Mouse (Mus musculus) lung, embryonic 15.5 days (tissue): ENCODE measurements around the gene Oxct2b. TPM values are rescaled to one million over a fixed set of nuclear protein-coding genes. Genes with fewer than 3 reads are reported as not detected.

Source experiments
- ATAC-seq: fragments of 200-750 bp; cut with Nextera tagmentation; 2 replicates; pipeline ENCODE4 v1.8.0; 2017; ENCODE audit warnings: moderate number of reproducible peaks, borderline replicate concordance; ENCODE audit not compliant: low FRiP score, low TSS enrichment; ENCODE audit errors: extremely low read depth
- H3K27ac ChIP-seq: fragments of 300-500 bp; sonication (generic); 2 replicates; pipeline ENCODE4 v1.5.1; 2015; ENCODE audit warnings: moderate library complexity, mild to moderate bottlenecking, inconsistent platforms
- H3K27me3 ChIP-seq: fragments of 300-500 bp; sonication (generic); 2 replicates; pipeline ENCODE4 v1.6.1; 2015; ENCODE audit warnings: inconsistent platforms
- H3K36me3 ChIP-seq: fragments of 300-500 bp; sonication (generic); 2 replicates; pipeline ENCODE4 v1.6.1; 2015; ENCODE audit warnings: inconsistent platforms
- H3K4me1 ChIP-seq: fragments of 300-500 bp; sonication (generic); 2 replicates; pipeline ENCODE4 v1.6.1; 2015; ENCODE audit warnings: inconsistent platforms
- H3K4me2 ChIP-seq: fragments of 300-500 bp; sonication (generic); 2 replicates; pipeline ENCODE4 v1.6.1; 2015; ENCODE audit warnings: inconsistent platforms, mild to moderate bottlenecking, moderate library complexity
- H3K4me3 ChIP-seq: fragments of 300-500 bp; sonication (generic); 2 replicates; pipeline ENCODE4 v1.5.1; 2015; ENCODE audit warnings: mild to moderate bottlenecking, inconsistent platforms
- H3K9ac ChIP-seq: fragments of 300-500 bp; sonication (generic); 2 replicates; pipeline ENCODE4 v1.6.1; 2015; ENCODE audit warnings: inconsistent platforms
- H3K9me3 ChIP-seq: fragments of 300-500 bp; sonication (generic); 2 replicates; pipeline ENCODE4 v1.6.1; 2016; ENCODE audit warnings: inconsistent platforms
- WGBS: fragments of 180-500 bp; shearing (Covaris S2); methylation state at CpG from one replicate; pipeline ENCODE4 v1.1.7; 2015; 5-methylcytosine and 5-hydroxymethylcytosine counted together
- polyA plus RNA-seq: library from polyadenylated mRNA; unstranded; fragments of >200 nt; fragmentation: Nextera tagmentation; extraction: Ambion mirVana; gene quantifications from 2 replicates; pipeline ENCODE4 v1.2.1, GENCODE M21; 2015

Oxct2b gene
- polyA plus RNA-seq = not detected in 2 replicates

DNA sequence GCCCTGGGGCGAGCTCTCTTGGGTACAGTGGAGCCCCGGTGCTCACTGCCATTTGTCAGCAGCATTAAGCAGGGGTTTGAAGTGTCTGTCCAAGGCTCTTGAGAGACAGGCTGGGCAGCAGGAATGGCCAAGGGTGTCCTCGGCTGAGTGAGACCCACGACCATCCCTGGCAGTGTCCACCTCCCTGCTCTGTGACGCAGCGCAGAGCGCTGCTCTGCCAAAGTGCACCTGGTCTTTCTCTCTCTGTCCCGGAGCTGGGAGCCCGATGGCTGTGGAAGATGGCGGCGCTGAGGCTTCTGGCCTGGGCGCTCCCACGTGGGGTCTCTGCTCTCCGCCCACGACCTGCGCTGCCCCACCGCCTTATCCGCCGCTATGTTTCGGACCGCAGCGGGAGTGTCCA is at the start of gene Oxct2b:
TSS of gene Oxct2b (plus strand) at position 256 of the 400 bp plus-strand sequence.
- Histone ChIP-seq H3K9me3 (no peaks in the 10 kb centered on the region), H3K27me3 (peaks cover 19% of the 10 kb centered on the region), H3K4me3 (peak within 1 kb of the TSS; percentile 28), H3K4me2 (peak within 1 kb of the TSS; percentile 61), H3K9ac (no peak within 1 kb of the TSS), H3K36me3 (no peaks in the 10 kb centered on the region), H3K4me1 (peaks cover 3% of the 10 kb centered on the region; the same call in 1 of the 2 replicates), H3K27ac (no peak within 1 kb of the TSS)
- ATAC-seq = no peak
- WGBS = 4% methylated on average over 22 of the region's 22 CpGs

GRCm38 (mm10) chr4:123068646-123069045 is 47.4 kb upstream of the Oxct2b start:
- no peak overlapping the region for H3K4me2 ChIP-seq

GRCm38 (mm10) chr4:123071266-123071966 is 44.6 kb upstream of the Oxct2b start:
- Histone ChIP-seq H3K27me3 (no peaks in the 10 kb centered on the region), H3K9ac (no peak overlapping the region), H3K36me3 (no peaks in the 10 kb centered on the region), H3K4me3 (no peak overlapping the region), H3K9me3 (no peaks in the 10 kb centered on the region), H3K4me2 (peak overlapping the region; percentile 35), H3K4me1 (0 out of 2 replicates have a peak, but pooled peaks cover 5% of the 10 kb centered on the region), H3K27ac (peak overlapping the region; percentile 55; the same call in 1 of the 2 replicates)
- 4% methylated on average over 13 of the region's 13 CpGs for WGBS
- ATAC-seq = peak; percentile 70

More at GRCm38 (mm10) chr4:123068646-123069045, 47.4 kb upstream of the Oxct2b start:
- Histone ChIP-seq H3K27ac (no peak overlapping the region), H3K36me3 (no peaks in the 10 kb centered on the region), H3K4me3 (no peak overlapping the region), H3K4me1 (0 out of 2 replicates have a peak, but pooled peaks cover 5% of the 10 kb centered on the region), H3K9ac (no peak overlapping the region), H3K9me3 (no peaks in the 10 kb centered on the region), H3K27me3 (no peaks in the 10 kb centered on the region)
- ATAC-seq = no peak
- WGBS = 81% methylated on average over 6 of the region's 6 CpGs

GRCm38 (mm10) chr4:123076928-123077327 is 39.1 kb upstream of the Oxct2b start:
- H3K4me3 ChIP-seq = no peak overlapping the region
- 0 out of 2 replicates have a peak, but pooled peaks cover 4% of the 10 kb centered on the region for H3K27me3 ChIP-seq
- no peak for ATAC-seq

DNA sequence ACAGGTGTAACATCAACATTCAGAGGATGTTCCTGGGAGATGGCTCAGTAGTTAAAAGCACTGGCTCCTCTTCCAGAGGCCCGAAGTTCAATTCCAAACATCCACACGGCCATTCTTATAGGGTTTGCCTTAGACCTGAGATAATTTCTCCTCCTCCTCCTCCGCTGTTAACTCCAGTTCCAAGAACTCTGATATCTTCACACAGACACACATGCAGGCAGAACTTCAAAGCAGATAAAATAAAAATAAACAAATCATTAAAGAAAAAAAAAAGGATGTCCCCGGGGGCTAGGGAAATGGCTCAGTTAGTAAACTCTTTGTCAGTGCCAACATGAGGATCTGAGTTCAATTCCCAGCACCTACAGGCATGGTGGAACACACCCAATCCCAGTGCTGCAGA is 37.8 kb upstream of the Oxct2b start:
- H3K9me3 ChIP-seq = no peaks in the 10 kb centered on the region
- H3K4me2 ChIP-seq = no peak overlapping the region
- H3K36me3 ChIP-seq = no peaks in the 10 kb centered on the region
- 0 out of 2 replicates have a peak, but pooled peaks cover 5% of the 10 kb centered on the region for H3K27me3 ChIP-seq
- H3K4me3 ChIP-seq = no peak overlapping the region
- no peaks in the 10 kb centered on the region for H3K4me1 ChIP-seq
- no peak overlapping the region for H3K27ac ChIP-seq
- no peak for ATAC-seq
- 48% methylated on average over 4 of the region's 4 CpGs for WGBS
- no peak overlapping the region for H3K9ac ChIP-seq

More at GRCm38 (mm10) chr4:123076928-123077327, 39.1 kb upstream of the Oxct2b start:
- Histone ChIP-seq H3K4me1 (no peaks in the 10 kb centered on the region), H3K4me2 (no peak overlapping the region), H3K27ac (no peak overlapping the region), H3K9me3 (no peaks in the 10 kb centered on the region), H3K36me3 (no peaks in the 10 kb centered on the region), H3K9ac (no peak overlapping the region)
- 56% methylated on average over 8 of the region's 8 CpGs for WGBS

GRCm38 (mm10) chr4:123080791-123081190 is 35.3 kb upstream of the Oxct2b start:
- ATAC-seq = no peak; the same call in 1 of the 2 replicates
- H3K27ac ChIP-seq = no peak overlapping the region
- 30% methylated on average over 13 of the region's 13 CpGs for WGBS

DNA sequence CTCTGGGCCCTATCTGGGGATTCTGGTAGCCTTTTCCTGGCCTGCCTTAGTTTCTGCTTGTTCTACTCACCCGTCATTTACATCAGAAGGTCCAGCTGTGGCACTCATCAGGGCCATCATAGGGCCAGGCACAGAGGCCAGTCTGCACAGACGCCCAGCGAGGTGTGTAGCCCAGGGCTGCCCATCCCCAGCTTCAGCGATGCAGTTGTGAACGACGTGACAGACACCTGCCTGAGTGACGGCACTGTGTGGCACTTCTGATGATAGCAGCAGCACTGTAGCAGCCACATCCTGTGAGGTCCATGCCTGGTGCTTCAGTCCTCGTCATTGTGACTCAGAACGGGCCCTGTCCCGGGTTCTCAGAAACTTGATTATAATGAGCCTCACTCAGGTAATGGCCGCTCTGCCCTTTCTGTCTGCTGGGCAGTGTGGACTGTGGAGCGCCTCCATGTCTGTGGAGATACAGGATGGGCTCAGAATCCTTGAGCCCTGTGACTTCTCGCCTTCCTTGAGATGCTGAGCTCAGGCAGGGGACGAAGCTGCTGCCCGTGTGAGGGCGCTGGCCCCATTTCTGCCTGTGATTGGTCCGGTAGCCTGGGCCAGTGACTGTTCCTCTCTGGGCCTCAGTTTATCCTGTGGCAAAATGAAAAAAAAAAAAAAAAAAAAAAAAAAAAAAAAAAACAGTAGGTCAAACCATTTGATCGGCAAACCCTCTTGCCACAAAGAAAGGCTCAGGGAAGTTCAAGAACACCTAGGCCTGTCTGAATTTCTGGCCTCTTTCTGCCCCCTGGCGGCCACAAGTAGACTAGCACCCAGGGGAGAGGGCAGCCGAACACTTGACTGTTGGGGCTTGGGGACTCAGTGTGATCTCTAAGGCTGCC is 33.5 kb upstream of the Oxct2b start:
- peak; percentile 46 for ATAC-seq
- no peaks in the 10 kb centered on the region for H3K9me3 ChIP-seq
- 71% methylated on average over 20 of the region's 20 CpGs for WGBS
- H3K36me3 ChIP-seq = no peaks in the 10 kb centered on the region
- no peaks in the 10 kb centered on the region for H3K4me1 ChIP-seq
- H3K27me3 ChIP-seq = 0 out of 2 replicates have a peak, but pooled peaks cover 5% of the 10 kb centered on the region
- no peak overlapping the region for H3K27ac ChIP-seq
- no peak overlapping the region for H3K4me2 ChIP-seq
- no peak overlapping the region for H3K4me3 ChIP-seq
- no peak overlapping the region for H3K9ac ChIP-seq

More at GRCm38 (mm10) chr4:123080791-123081190, 35.3 kb upstream of the Oxct2b start:
- Histone ChIP-seq H3K4me2 (no peak overlapping the region), H3K9me3 (no peaks in the 10 kb centered on the region), H3K36me3 (no peaks in the 10 kb centered on the region), H3K27me3 (0 out of 2 replicates have a peak, but pooled peaks cover 5% of the 10 kb centered on the region), H3K4me3 (no peak overlapping the region), H3K4me1 (no peaks in the 10 kb centered on the region), H3K9ac (no peak overlapping the region)

DNA sequence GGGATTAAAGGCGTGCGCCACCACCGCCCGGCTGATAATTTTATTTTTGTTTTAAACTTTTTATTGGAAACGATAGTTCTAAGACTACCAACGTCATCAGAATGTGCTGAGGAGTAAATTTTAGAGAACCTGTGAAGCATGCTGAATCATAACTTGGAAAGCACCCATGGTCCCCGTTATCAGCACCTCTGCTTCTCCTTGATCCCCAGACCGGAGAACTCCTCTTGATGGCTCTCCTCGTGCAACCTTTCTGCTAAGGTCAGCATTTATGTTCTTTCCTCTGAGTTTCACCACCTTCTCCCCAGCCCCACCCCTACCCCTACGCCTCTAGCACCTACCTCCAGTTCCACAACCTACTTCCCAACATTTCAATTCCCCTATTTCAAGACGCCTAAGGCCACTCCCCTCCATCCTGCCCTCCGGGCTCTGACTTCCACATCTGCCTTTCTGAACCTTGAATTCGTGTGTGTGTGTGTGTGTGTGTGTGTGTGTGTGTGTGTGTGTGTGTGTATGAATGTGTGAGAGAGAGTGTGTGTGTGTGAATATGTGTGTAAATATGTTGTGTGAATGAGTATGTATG is 32.7 kb upstream of the Oxct2b start:
- H3K4me2 ChIP-seq = no peak overlapping the region
- H3K4me3 ChIP-seq = no peak overlapping the region
- H3K9ac ChIP-seq = no peak overlapping the region
- H3K9me3 ChIP-seq = no peaks in the 10 kb centered on the region
- no peak overlapping the region for H3K27ac ChIP-seq
- no peaks in the 10 kb centered on the region for H3K4me1 ChIP-seq
- no peak for ATAC-seq
- WGBS = 60% methylated on average over 13 of the region's 13 CpGs
- H3K27me3 ChIP-seq = 0 out of 2 replicates have a peak, but pooled peaks cover 5% of the 10 kb centered on the region
- H3K36me3 ChIP-seq = no peaks in the 10 kb centered on the region

GRCm38 (mm10) chr4:123085290-123085689 is 30.8 kb upstream of the Oxct2b start:
- no peak overlapping the region for H3K4me3 ChIP-seq
- H3K9ac ChIP-seq = no peak overlapping the region
- H3K4me1 ChIP-seq = no peaks in the 10 kb centered on the region
- 0 out of 2 replicates have a peak, but pooled peaks cover 5% of the 10 kb centered on the region for H3K27me3 ChIP-seq
- no peak overlapping the region for H3K27ac ChIP-seq
- no peaks in the 10 kb centered on the region for H3K36me3 ChIP-seq
- 69% methylated on average over 2 of the region's 2 CpGs for WGBS
- no peaks in the 10 kb centered on the region for H3K9me3 ChIP-seq
- no peak for ATAC-seq
- no peak overlapping the region for H3K4me2 ChIP-seq

- H3K4me1 ChIP-seq = no peaks in the 10 kb centered on the region
- no peak overlapping the region for H3K9ac ChIP-seq
- H3K4me3 ChIP-seq = no peak overlapping the region
- H3K36me3 ChIP-seq = no peaks in the 10 kb centered on the region
- H3K4me2 ChIP-seq = no peak overlapping the region
- H3K27ac ChIP-seq = no peak overlapping the region
- H3K27me3 ChIP-seq = 0 out of 2 replicates have a peak, but pooled peaks cover 5% of the 10 kb centered on the region
- 84% methylated on average over 4 of the region's 4 CpGs for WGBS
- no peaks in the 10 kb centered on the region for H3K9me3 ChIP-seq
- no peak for ATAC-seq
These were observed 29.7 kb upstream of the Oxct2b start for GRCm38 (mm10) chr4:123086381-123086780.

- H3K9me3 ChIP-seq = no peaks in the 10 kb centered on the region
- H3K27ac ChIP-seq = peak overlapping the region; percentile 73; the same call in 1 of the 2 replicates
- H3K4me1 ChIP-seq = no peaks in the 10 kb centered on the region
- H3K4me2 ChIP-seq = no peak overlapping the region
- no peak for ATAC-seq
- H3K9ac ChIP-seq = no peak overlapping the region
- H3K36me3 ChIP-seq = no peaks in the 10 kb centered on the region
- no peak overlapping the region for H3K4me3 ChIP-seq
- WGBS = 59% methylated on average over 5 of the region's 5 CpGs
- no peaks in the 10 kb centered on the region for H3K27me3 ChIP-seq
These were observed 23.4 kb upstream of the Oxct2b start for GRCm38 (mm10) chr4:123092621-123093020.
